Mouse (Mus musculus): ENCODE measurements around the gene Lin9.

The Lin9 gene

DNA sequence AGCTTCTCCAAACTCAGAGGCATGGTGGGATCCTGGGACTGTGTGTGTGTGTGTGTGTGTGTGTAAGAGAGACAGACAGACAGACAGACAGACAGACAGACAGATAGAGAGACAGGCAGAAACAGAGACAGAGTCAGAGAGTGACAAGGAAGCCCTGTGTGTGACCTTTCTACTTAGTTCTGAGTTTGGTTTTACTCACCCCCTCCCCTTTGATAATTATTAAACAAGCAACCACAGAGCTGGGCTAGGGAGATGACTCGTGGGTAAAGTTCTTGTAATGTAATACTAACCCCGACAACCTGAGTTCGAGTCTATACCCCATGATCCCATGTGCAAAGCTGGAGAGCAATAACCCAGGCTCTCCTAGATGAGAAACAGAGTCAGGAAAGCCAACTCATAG is 66.9 kb downstream of the Lin9 start:
- no peak for DNase-seq

DNA sequence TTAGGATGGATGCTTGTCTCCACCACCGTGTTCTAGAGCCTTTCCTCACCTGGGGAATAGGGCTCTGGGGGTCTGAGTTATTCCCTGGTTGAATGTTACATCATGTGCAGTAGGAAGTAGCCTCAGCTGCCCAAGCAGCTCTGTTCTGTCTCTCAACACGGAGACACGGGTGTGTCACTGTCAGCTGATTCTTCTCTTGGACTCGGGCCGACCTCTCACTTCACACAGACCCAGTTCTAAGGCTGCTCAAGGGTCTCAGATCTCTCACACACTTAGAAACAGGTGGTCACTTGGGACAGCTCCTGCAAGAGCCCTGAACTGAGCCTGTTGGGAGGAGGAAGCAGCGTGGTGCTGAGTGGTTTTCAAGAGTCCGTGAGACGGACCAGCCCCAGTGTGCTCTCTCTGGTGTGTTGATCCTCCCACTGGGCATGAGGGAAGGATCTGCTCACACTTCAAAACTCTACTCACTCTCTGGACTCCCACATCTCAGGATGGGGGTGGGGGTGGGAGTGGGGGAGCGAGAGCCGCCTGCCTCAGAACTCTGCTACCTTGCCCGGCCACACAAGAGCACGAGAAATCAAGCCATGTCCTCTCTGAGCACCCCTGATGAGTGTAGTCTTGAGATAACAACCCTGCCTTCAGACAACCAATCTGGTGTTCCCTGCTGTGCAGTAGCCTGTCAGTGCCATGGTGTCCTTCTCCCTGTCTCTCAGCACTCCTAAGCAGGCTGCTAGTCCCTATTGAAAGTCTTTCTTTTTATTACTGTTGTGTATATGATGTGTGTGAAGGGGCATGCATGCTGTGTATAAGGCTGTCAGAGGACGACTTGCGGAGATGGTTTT is 68.2 kb downstream of the Lin9 start:
- peak; percentile 39 for DNase-seq

DNA sequence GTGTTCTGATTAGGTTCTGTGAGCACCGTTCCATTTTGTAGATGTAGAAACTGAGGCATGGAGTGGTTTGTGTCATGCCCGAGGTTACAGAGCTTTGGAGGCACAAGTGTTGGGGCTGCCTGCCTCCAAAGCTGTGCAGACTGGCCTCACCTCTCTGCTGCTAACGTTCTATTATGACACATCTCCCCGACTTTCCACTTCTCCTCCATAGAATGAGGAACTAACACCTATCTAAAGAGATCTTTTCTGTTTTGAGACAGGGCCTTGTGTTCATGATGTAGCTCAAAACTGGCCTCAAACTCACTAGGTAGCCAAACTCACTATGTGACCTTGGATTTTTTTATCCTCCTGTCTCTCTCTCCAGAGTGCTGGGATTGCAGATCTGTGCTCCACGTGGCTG is 77.8 kb downstream of the Lin9 start:
- no peak for DNase-seq

DNA sequence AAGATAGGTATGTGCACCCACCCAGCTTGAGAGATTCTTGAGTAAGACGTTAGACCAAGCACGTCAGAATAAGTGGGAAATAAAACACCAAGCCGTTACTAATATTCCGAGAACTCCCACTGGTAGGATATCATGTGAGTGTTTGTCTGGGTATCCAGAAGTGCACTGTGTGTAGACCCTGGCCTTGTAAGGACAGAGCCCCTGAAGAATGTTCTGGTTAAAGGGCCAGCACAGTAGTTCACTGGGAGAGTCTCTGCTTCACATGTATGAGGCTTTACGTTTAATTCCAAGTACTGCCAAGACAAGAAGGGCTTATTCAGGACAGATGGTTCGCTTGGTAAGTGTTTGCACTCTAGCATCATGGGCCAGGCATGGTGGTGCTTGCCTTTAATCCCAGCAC is 78.5 kb downstream of the Lin9 start:
- no peak for DNase-seq

DNA sequence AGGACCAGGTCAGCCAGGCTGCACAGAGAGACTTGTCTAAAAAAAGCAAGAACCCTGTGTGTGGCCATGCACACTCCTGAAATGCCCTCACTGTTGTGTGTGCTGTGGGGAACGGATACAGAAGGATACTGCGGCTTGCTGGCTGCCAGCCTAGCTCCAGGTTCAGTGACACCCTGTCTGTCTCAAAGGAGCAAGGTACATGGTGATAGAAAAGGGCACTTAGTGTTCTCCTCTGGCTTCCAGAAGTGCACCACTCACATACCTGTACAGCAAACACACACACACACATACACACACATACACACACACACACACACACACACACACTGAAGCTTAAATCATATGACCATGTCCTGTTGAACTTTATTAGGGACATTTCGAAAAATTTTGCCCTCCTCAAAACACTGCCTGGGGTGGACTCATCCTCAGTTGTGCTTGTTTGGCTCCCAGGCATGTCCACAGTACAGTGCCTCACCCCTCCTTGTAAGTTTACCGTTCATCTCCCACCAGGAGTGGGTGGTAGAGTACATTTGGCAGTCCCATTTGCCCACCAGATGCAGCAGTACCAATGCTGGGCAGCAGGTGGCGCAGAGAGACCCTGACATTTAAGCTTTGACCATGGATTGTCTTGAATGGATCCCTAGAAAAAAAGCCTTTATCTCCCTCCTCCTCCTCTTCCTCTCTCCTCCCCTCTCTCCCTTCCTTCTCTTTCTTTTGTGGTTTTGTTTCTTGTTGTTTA is 79.2 kb downstream of the Lin9 start:
- DNase-seq, result peak; percentile 90

DNA sequence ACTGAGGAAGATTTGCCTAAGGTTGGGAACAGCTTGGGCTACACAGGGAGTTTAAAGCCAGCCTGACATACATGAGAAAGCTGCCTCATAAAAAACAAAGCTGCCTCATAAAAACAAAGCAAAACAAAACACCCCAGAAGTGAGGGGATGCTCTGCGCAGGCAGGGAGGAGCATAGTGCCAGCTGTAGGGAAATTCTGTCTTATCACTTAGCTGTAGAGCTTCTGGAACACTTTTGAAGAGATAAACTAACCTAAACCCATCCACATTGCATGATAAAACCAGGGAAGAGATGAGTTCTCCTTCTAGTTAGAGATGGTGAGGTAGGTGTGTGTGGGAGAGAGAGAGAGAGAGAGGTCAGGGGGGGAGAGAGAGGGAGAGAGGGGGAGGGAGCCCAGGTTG is 81.7 kb downstream of the Lin9 start:
- DNase-seq, result no peak

DNA sequence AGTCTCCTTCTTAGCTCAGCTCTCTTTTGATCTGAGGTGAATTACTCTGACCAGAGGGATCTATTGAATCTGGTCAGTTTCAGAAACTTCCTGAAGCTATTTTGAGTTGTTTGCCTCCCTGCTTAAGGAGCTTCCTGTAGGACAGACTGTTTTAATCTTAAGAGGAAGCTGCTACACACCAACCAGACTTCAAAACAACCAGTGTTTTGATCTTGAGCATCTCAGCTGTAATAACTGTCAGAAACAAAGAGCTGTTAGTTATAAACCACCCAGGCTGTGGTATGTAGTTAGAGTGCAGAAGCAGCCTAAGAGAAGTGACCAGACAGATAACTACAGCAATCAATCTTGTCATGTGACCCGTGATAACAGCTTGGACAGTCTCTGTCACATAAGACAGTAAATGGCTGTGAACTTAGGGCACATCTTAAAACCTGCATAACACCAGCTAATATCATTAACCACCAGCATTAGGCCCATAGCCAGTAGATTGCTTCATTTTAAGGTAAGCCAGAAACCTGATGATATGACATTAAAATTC is 82.8 kb downstream of the Lin9 start:
- no peak for DNase-seq

DNA sequence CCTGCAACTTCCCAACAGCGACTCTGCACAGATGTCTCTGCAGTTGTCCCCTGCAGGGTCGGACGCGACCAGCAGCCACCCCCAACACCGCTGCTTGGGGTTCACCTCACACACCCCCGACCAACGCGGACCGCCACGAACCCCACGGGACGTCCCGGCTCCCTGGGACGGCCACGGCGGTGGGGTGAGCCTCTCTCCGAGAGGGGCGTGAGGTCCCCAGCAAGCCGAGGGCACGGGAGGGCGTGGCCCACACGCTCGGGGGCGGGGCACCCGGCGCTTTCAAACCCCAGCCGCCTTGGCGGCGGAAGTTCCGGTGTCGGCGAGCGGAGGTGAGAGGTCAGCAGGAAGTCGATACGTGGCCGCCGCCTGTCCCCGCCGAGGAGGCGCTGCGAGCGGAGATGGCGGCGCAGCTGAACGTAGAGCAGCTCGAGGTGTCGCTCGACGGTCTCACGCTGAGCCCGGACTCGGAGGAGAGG is 84.8 kb downstream of the Lin9 start, which contains the start of gene Acbd3:
TSS of gene Acbd3 (plus strand) at position 340 of the 476 bp plus-strand sequence.
- DNase-seq, result peak; percentile 96

DNA sequence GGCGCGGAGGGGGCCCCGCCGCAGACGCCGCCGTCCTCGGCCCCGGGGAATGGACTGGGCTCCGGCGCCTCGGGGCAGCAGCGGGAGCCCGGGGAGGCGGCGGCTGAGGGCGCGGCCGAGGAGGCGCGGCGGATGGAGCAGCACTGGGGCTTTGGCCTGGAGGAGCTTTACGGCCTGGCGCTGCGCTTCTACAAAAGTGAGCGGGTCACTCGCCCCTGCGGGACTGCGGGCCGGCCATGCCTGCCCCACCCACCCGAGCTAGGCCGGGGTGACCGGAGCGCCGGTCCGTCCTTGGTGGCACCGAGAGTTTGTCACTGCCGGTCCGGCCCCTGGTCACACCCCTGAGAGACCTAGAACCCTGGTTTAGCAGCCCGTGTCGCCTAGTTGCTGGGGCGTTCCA is 85.2 kb downstream of the Lin9 start:
- peak; percentile 63 for DNase-seq

DNA sequence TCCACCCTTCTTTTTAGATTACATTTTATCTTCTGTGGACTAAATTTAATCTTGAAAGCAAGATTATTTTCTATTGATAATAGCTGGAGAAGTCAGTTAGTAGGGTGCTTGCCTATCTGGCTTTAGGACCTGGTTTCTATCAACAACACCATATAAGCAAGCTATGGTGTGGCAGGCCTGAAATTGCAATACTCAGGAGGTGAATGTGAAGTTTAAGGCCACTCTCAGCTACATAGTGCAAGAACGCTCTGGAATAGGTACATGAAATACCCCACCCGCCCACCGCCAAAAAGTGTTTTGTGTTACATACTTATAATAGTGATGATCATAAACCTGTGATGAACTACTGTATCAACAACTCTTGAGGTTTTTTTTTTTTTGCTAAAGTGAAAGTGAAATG is 88.3 kb downstream of the Lin9 start:
- DNase-seq, result no peak

Data from lung, postnatal 10 days (tissue).